Mouse (Mus musculus) heart, embryonic 11.5 days (tissue): ENCODE measurements around the gene Trmt13. TPM values are rescaled to one million over a fixed set of nuclear protein-coding genes. Genes with fewer than 3 reads are reported as not detected.

Experiments
- ATAC-seq: fragments of 200-750 bp; cut with Nextera tagmentation; replicated peaks from 2 replicates; pipeline ENCODE4 v1.8.0; 2017; ENCODE audit warnings: moderate library complexity; ENCODE audit not compliant: insufficient number of reproducible peaks, low FRiP score, low TSS enrichment
- H3K27ac ChIP-seq: fragments of 300-500 bp; sonication (generic); 2 replicates; pipeline ENCODE4 v1.5.1; 2014; ENCODE audit warnings: mild to moderate bottlenecking, low read depth, low read length
- H3K27me3 ChIP-seq: fragments of 300-500 bp; sonication (generic); 2 replicates; pipeline ENCODE4 v1.6.1; 2014; ENCODE audit warnings: mild to moderate bottlenecking, low read length, mixed read lengths; ENCODE audit not compliant: control insufficient read depth, insufficient read depth
- H3K36me3 ChIP-seq: fragments of 300-500 bp; sonication (generic); 2 replicates; pipeline ENCODE4 v1.6.1; 2014; ENCODE audit warnings: mild to moderate bottlenecking, low read length, moderate library complexity, mixed read lengths; ENCODE audit not compliant: control insufficient read depth, insufficient read depth
- H3K4me1 ChIP-seq: fragments of 300-500 bp; sonication (generic); 2 replicates; pipeline ENCODE4 v1.6.1; 2014; ENCODE audit warnings: low read length; ENCODE audit not compliant: control insufficient read depth, insufficient read depth
- H3K4me2 ChIP-seq: fragments of 300-500 bp; sonication (generic); 2 replicates; pipeline ENCODE4 v1.6.1; 2014; ENCODE audit warnings: mild to moderate bottlenecking, moderate library complexity
- H3K4me3 ChIP-seq: fragments of 300-500 bp; sonication (generic); 2 replicates; pipeline ENCODE4 v1.5.1; 2014; ENCODE audit warnings: low read depth, low read length
- H3K9ac ChIP-seq: fragments of 300-500 bp; sonication (generic); 2 replicates; pipeline ENCODE4 v1.6.1; 2014; ENCODE audit warnings: mild to moderate bottlenecking, low read depth, low read length, moderate library complexity
- H3K9me3 ChIP-seq: fragments of 300-500 bp; sonication (generic); replicated peaks from 2 replicates; pipeline ENCODE4 v1.6.1; 2016; ENCODE audit warnings: low read length; ENCODE audit not compliant: control insufficient read depth
- WGBS: fragments of 180-500 bp; shearing (Covaris S2); extraction: QIAGEN DNeasy Blood & Tissue Kit; methylation state at CpG from one replicate; pipeline ENCODE4 v1.1.7; 2014; ENCODE audit not compliant: insufficient replicate concordance; 5-methylcytosine and 5-hydroxymethylcytosine counted together
- polyA plus RNA-seq: library from polyadenylated mRNA; unstranded; fragments of >200 nt; fragmentation: Nextera tagmentation; extraction: Ambion mirVana; gene quantifications from 2 replicates; pipeline ENCODE4 v1.2.1, GENCODE M21; 2014

Gene Trmt13
- polyA plus RNA-seq, 1 experiment from 2014 or later, result 19.9 TPM

GRCm38 (mm10) chr3:116618855-116619254, 4.5 kb upstream of the Trmt13 start:
- 78% methylated on average over 6 of the region's 6 CpGs for WGBS
- no peaks in the 10 kb centered on the region for H3K27me3 ChIP-seq
- H3K9ac ChIP-seq, result no peak overlapping the region
- H3K4me3 ChIP-seq, result no peak overlapping the region
- H3K27ac ChIP-seq, result no peak overlapping the region
- no peaks in the 10 kb centered on the region for H3K4me1 ChIP-seq
- no peak for ATAC-seq
- H3K9me3 ChIP-seq, result no peaks in the 10 kb centered on the region
- H3K4me2 ChIP-seq, result no peak overlapping the region
- peaks cover 18% of the 10 kb centered on the region for H3K36me3 ChIP-seq

- ATAC-seq, result no peak
- Histone ChIP-seq H3K4me3 (no peak overlapping the region), H3K4me2 (no peak overlapping the region), H3K36me3 (peaks cover 18% of the 10 kb centered on the region), H3K27me3 (no peaks in the 10 kb centered on the region), H3K9me3 (no peaks in the 10 kb centered on the region), H3K27ac (no peak overlapping the region), H3K4me1 (no peaks in the 10 kb centered on the region), H3K9ac (no peak overlapping the region)
- WGBS, result 80% methylated on average over 8 of the region's 8 CpGs
Observed at GRCm38 (mm10) chr3:116615318-116616068, 1.1 kb upstream of the Trmt13 start.

GRCm38 (mm10) chr3:116604570-116604969, 9.8 kb downstream of the Trmt13 start:
- no peak overlapping the region for H3K9ac ChIP-seq
- H3K4me2 ChIP-seq, result no peak overlapping the region
- H3K27ac ChIP-seq, result no peak overlapping the region
- H3K27me3 ChIP-seq, result no peaks in the 10 kb centered on the region
- no peak overlapping the region for H3K4me3 ChIP-seq
- no peaks in the 10 kb centered on the region for H3K9me3 ChIP-seq
- 86% methylated on average over 9 of the region's 9 CpGs for WGBS
- ATAC-seq, result no peak
- no peaks in the 10 kb centered on the region; the same call in 1 of the 2 replicates for H3K36me3 ChIP-seq
- no peaks in the 10 kb centered on the region for H3K4me1 ChIP-seq

- WGBS, result 93% methylated on average over 5 of the region's 5 CpGs
- Histone ChIP-seq H3K4me2 (no peak overlapping the region), H3K9ac (no peak overlapping the region), H3K4me1 (no peaks in the 10 kb centered on the region), H3K9me3 (no peaks in the 10 kb centered on the region), H3K27me3 (no peaks in the 10 kb centered on the region), H3K36me3 (no peaks in the 10 kb centered on the region), H3K27ac (no peak overlapping the region), H3K4me3 (no peak overlapping the region)
- no peak for ATAC-seq
Observed at GRCm38 (mm10) chr3:116601781-116602180, 12.6 kb downstream of the Trmt13 start.

GRCm38 (mm10) chr3:116601005-116601404, 13.4 kb downstream of the Trmt13 start:
- WGBS, result 86% methylated on average over 5 of the region's 5 CpGs

GRCm38 (mm10) chr3:116599705-116600104, 14.7 kb downstream of the Trmt13 start:
- Histone ChIP-seq H3K9ac (no peak overlapping the region), H3K36me3 (no peaks in the 10 kb centered on the region), H3K27ac (no peak overlapping the region), H3K27me3 (no peaks in the 10 kb centered on the region), H3K4me1 (no peaks in the 10 kb centered on the region), H3K4me2 (no peak overlapping the region), H3K9me3 (no peaks in the 10 kb centered on the region), H3K4me3 (no peak overlapping the region)
- ATAC-seq, result no peak
- WGBS, result 90% methylated on average over 2 of the region's 2 CpGs

More at GRCm38 (mm10) chr3:116601005-116601404, 13.4 kb downstream of the Trmt13 start:
- no peak overlapping the region for H3K4me2 ChIP-seq
- H3K9me3 ChIP-seq, result no peaks in the 10 kb centered on the region
- no peaks in the 10 kb centered on the region for H3K27me3 ChIP-seq
- ATAC-seq, result no peak
- no peaks in the 10 kb centered on the region for H3K4me1 ChIP-seq
- no peak overlapping the region for H3K4me3 ChIP-seq
- H3K36me3 ChIP-seq, result no peaks in the 10 kb centered on the region
- no peak overlapping the region for H3K9ac ChIP-seq
- H3K27ac ChIP-seq, result no peak overlapping the region

GRCm38 (mm10) chr3:116595603-116595991, 18.8 kb downstream of the Trmt13 start:
- Histone ChIP-seq H3K4me1 (0 out of 2 replicates have a peak, but pooled peaks cover 3% of the 10 kb centered on the region), H3K27ac (0 out of 2 replicates have a peak overlapping the region, but pooled peaks have one; percentile 82), H3K9me3 (no peaks in the 10 kb centered on the region), H3K27me3 (no peaks in the 10 kb centered on the region), H3K4me2 (peak overlapping the region; percentile 84), H3K36me3 (peaks cover 4% of the 10 kb centered on the region; the same call in 1 of the 2 replicates), H3K4me3 (peak overlapping the region; percentile 90), H3K9ac (peak overlapping the region; percentile 90)
- ATAC-seq, result no peak
- WGBS, result 8% methylated on average over 10 of the region's 10 CpGs

- Histone ChIP-seq H3K27me3 (no peaks in the 10 kb centered on the region), H3K27ac (peak within 1 kb of the TSS; percentile 82), H3K4me1 (0 out of 2 replicates have a peak, but pooled peaks cover 3% of the 10 kb centered on the region), H3K9me3 (no peaks in the 10 kb centered on the region), H3K4me3 (peak within 1 kb of the TSS; percentile 90), H3K4me2 (peak within 1 kb of the TSS; percentile 84), H3K36me3 (peaks cover 6% of the 10 kb centered on the region; the same call in 1 of the 2 replicates), H3K9ac (peak within 1 kb of the TSS; percentile 90)
- WGBS, result under 1% methylated on average over 65 of the region's 65 CpGs
- peak; percentile 92 for ATAC-seq
Observed at GRCm38 (mm10) chr3:116594728-116595602, 19.4 kb downstream of the Trmt13 start, which contains the start of gene Sass6. Gene Sass6 (plus strand): TSS chr3:116594982.
